Comparison of ENCODE assay signal across 10 mouse cellular contexts in genomic region chr5:143705659-143705982, GRCm38 (mm10). TPM values are rescaled to one million over a fixed set of nuclear protein-coding genes. Genes with fewer than 3 reads are reported as not detected.
DNase-seq lines count a peak whose midpoint lies in the region; ATAC-seq lines count a peak whose summit lies in the region.
"Had no signal": no experiment of that assay in that cellular context is flagged by ENCODE, and none has a peak within 500 bp of the region (broad histone marks: within the 10 kb centered on the region; RNA-seq: fewer than 3 reads in every experiment).

No protein-coding gene starts in this region.

- no peak overlapping the region for H3K4me2 ChIP-seq in forebrain, embryonic 15.5 days (replicated peaks)
- H3K4me2 ChIP-seq in heart, embryonic 16.5 days (ENCODE audit: low read depth, low read length) = no peak overlapping the region
- no peak overlapping the region for H3K4me2 ChIP-seq in limb, embryonic 12.5 days
- H3K4me2 ChIP-seq in liver, embryonic 15.5 days = no peak overlapping the region

- peaks cover 64% of the 10 kb centered on the region for H3K36me3 ChIP-seq in forebrain, embryonic 10.5 days (replicated peaks)
- H3K36me3 ChIP-seq in forebrain, embryonic 15.5 days = peaks cover 36% of the 10 kb centered on the region; the same call in 1 of the 2 replicates
- peaks cover 39% of the 10 kb centered on the region for H3K36me3 ChIP-seq in heart, embryonic 16.5 days (ENCODE audit: control insufficient read depth, insufficient read depth)
- peaks cover 93% of the 10 kb centered on the region for H3K36me3 ChIP-seq in limb, embryonic 12.5 days
- peaks cover 99% of the 10 kb centered on the region for H3K36me3 ChIP-seq in limb, embryonic 10.5 days
- H3K36me3 ChIP-seq in liver, embryonic 15.5 days (replicated peaks) = peaks cover 92% of the 10 kb centered on the region

- H3K4me1 ChIP-seq in forebrain, embryonic 10.5 days = no peaks in the 10 kb centered on the region
- peaks cover 3% of the 10 kb centered on the region for H3K4me1 ChIP-seq in forebrain, embryonic 15.5 days
- peaks cover 28% of the 10 kb centered on the region for H3K4me1 ChIP-seq in heart, embryonic 16.5 days (ENCODE audit: control insufficient read depth, insufficient read depth, low read length)
- no peaks in the 10 kb centered on the region for H3K4me1 ChIP-seq in limb, embryonic 12.5 days (replicated peaks)
- H3K4me1 ChIP-seq in limb, embryonic 10.5 days = peaks cover 9% of the 10 kb centered on the region
- peaks cover 47% of the 10 kb centered on the region for H3K4me1 ChIP-seq in liver, embryonic 15.5 days (replicated peaks)

- no peaks in the 10 kb centered on the region for H3K9me3 ChIP-seq in forebrain, embryonic 10.5 days
- no peaks in the 10 kb centered on the region for H3K9me3 ChIP-seq in forebrain, embryonic 15.5 days
- H3K9me3 ChIP-seq in heart, embryonic 16.5 days (replicated peaks; ENCODE audit: control insufficient read depth, low read length) = no peaks in the 10 kb centered on the region
- no peaks in the 10 kb centered on the region for H3K9me3 ChIP-seq in limb, embryonic 12.5 days
- H3K9me3 ChIP-seq in limb, embryonic 10.5 days (replicated peaks) = no peaks in the 10 kb centered on the region
- H3K9me3 ChIP-seq in liver, embryonic 15.5 days (replicated peaks) = no peaks in the 10 kb centered on the region
- H3K9me3 ChIP-seq: megakaryocyte, embryonic 14.5 days had no signal

- 0 out of 2 replicates have a peak overlapping the region, but pooled peaks have one; percentile 16 for H3K27ac ChIP-seq in forebrain, embryonic 10.5 days
- H3K27ac ChIP-seq in forebrain, embryonic 15.5 days (replicated peaks) = no peak overlapping the region
- H3K27ac ChIP-seq in heart, embryonic 16.5 days (ENCODE audit: low read length) = peak overlapping the region; percentile 64
- 0 out of 2 replicates have a peak overlapping the region, but pooled peaks have one; percentile 4 for H3K27ac ChIP-seq in limb, embryonic 12.5 days
- H3K27ac ChIP-seq in limb, embryonic 10.5 days = no peak overlapping the region
- peak overlapping the region; percentile 67 for H3K27ac ChIP-seq in liver, embryonic 15.5 days (replicated peaks)

- ATAC-seq in forebrain, embryonic 15.5 days (replicated peaks) = no peak
- no peak for ATAC-seq in heart, embryonic 16.5 days (replicated peaks; ENCODE audit: extremely low read depth, insufficient read depth, low FRiP score)
- ATAC-seq in limb, embryonic 12.5 days (ENCODE audit: insufficient number of reproducible peaks, insufficient read depth, low FRiP score, low TSS enrichment, low read depth) = no peak
- ATAC-seq in liver, embryonic 15.5 days (ENCODE audit: insufficient read depth) = no peak

- no peak overlapping the region for H3K4me3 ChIP-seq in forebrain, embryonic 10.5 days
- no peak overlapping the region for H3K4me3 ChIP-seq in forebrain, embryonic 15.5 days
- no peak overlapping the region for H3K4me3 ChIP-seq in heart, embryonic 16.5 days (ENCODE audit: low read length)
- H3K4me3 ChIP-seq in limb, embryonic 12.5 days (replicated peaks) = no peak overlapping the region
- no peak overlapping the region for H3K4me3 ChIP-seq in limb, embryonic 10.5 days
- H3K4me3 ChIP-seq in liver, embryonic 15.5 days (replicated peaks) = no peak overlapping the region
- H3K4me3 ChIP-seq: megakaryocyte, embryonic 14.5 days had no signal

- no peak for DNase-seq in forebrain, embryonic 10.5 days (ENCODE audit: extremely low spot score, low spot score)
- DNase-seq in heart, postnatal 36 days = no peak
- no peak for DNase-seq in limb, embryonic 10.5 days (ENCODE audit: low spot score)
- no peak for DNase-seq in thymus, postnatal 10 days (ENCODE audit: low spot score in 2 of 2)
- DNase-seq: adrenal gland, adult 8-10 months had no signal

- 79% methylated on average over 1 of the region's 1 CpGs for WGBS in forebrain, embryonic 10.5 days
- 63% methylated on average over 1 of the region's 1 CpGs for WGBS in forebrain, embryonic 15.5 days
- WGBS in heart, embryonic 16.5 days = 54% methylated on average over 1 of the region's 1 CpGs
- 56% methylated on average over 1 of the region's 1 CpGs for WGBS in limb, embryonic 12.5 days
- 71% methylated on average over 1 of the region's 1 CpGs for WGBS in limb, embryonic 10.5 days
- WGBS in liver, embryonic 15.5 days (ENCODE audit: insufficient replicate concordance) = 48% methylated on average over 1 of the region's 1 CpGs

- H3K9ac ChIP-seq in forebrain, embryonic 15.5 days (replicated peaks) = no peak overlapping the region
- H3K9ac ChIP-seq in heart, embryonic 16.5 days (ENCODE audit: low read length) = no peak overlapping the region
- no peak overlapping the region for H3K9ac ChIP-seq in limb, embryonic 12.5 days (replicated peaks)
- peak overlapping the region; percentile 1; the same call in 1 of the 2 replicates for H3K9ac ChIP-seq in liver, embryonic 15.5 days

- no peaks in the 10 kb centered on the region for H3K27me3 ChIP-seq in forebrain, embryonic 10.5 days (ENCODE audit: poor library complexity, severe bottlenecking)
- no peaks in the 10 kb centered on the region for H3K27me3 ChIP-seq in forebrain, embryonic 15.5 days
- H3K27me3 ChIP-seq in heart, embryonic 16.5 days (ENCODE audit: control insufficient read depth, insufficient read depth, low read length) = no peaks in the 10 kb centered on the region
- H3K27me3 ChIP-seq in limb, embryonic 12.5 days = no peaks in the 10 kb centered on the region
- no peaks in the 10 kb centered on the region for H3K27me3 ChIP-seq in limb, embryonic 10.5 days (ENCODE audit: low read depth, poor library complexity, severe bottlenecking)
- no peaks in the 10 kb centered on the region for H3K27me3 ChIP-seq in liver, embryonic 15.5 days

- intact Hi-C loops in heart, postnatal 36 days (cut with DNase I) = no loop called here

RNA-seq across cellular contexts. Expression of gene Usp42, which starts 26.5 kb away (rescaled TPM):
- 29.1 and 29.8 TPM in 2 replicates for polyA plus RNA-seq in forebrain, embryonic 10.5 days (2016; fragmentation: Nextera tagmentation; extraction: Ambion mirVana)
- polyA plus RNA-seq in forebrain, embryonic 15.5 days (2015; fragmentation: Nextera tagmentation; extraction: Ambion mirVana) = 30.4 and 30.7 TPM in 2 replicates
- 9.7 and 11.3 TPM in 2 replicates for polyA plus RNA-seq in heart, embryonic 16.5 days (2015; fragmentation: Nextera tagmentation; extraction: Ambion mirVana)
- 1 to 10 TPM; 6.8 to 6.9 TPM for total RNA-seq in heart, postnatal 36 days (2021)
- 32.4 and 34.4 TPM in 2 replicates for polyA plus RNA-seq in limb, embryonic 12.5 days (2016; fragmentation: Nextera tagmentation; extraction: Ambion mirVana)
- 30.5 and 34.7 TPM in 2 replicates for polyA plus RNA-seq in limb, embryonic 10.5 days (2016; fragmentation: Nextera tagmentation; extraction: Ambion mirVana)
- 3.4 TPM in 2 replicates for polyA plus RNA-seq in liver, embryonic 15.5 days (2015; fragmentation: Nextera tagmentation; extraction: Ambion mirVana)

Comparison
In these comparisons a context has a peak if more than half of its experiments do, and no peak if none do; other contexts are left out.
1. H3K27ac ChIP-seq: peak in forebrain, embryonic 10.5 days (single experiment), heart, embryonic 16.5 days (single experiment), limb, embryonic 12.5 days (single experiment) and liver, embryonic 15.5 days (single experiment); none in forebrain, embryonic 15.5 days (single experiment) and limb, embryonic 10.5 days (single experiment).